Mouse (Mus musculus) brain, embryonic 14.5 days (tissue): ENCODE measurements at regions not wholly inside any gene's neighbourhood (a gene's known extent, or its start where the extent isn't known, plus 50 kb on each side); places are given as distances from the start of the nearest gene placed in this dataset.

ENCODE experiments used
- CTCF ChIP-seq: fragments of 200-500 bp; IDR thresholded peaks from 2 replicates; pipeline ENCODE4 v1.5.1; 2012; ENCODE audit warnings: inconsistent platforms, mild to moderate bottlenecking, moderate library complexity, borderline replicate concordance; ENCODE audit not compliant: insufficient read depth, insufficient read length; ENCODE audit errors: extremely low read depth
- POLR2A ChIP-seq: fragments of 200-500 bp; IDR thresholded peaks from 2 replicates; pipeline ENCODE4 v1.6.1; 2012; ENCODE audit warnings: mild to moderate bottlenecking, inconsistent platforms, borderline replicate concordance; ENCODE audit not compliant: poor library complexity, insufficient read depth, insufficient read length, severe bottlenecking; ENCODE audit errors: extremely low read depth

DNA sequence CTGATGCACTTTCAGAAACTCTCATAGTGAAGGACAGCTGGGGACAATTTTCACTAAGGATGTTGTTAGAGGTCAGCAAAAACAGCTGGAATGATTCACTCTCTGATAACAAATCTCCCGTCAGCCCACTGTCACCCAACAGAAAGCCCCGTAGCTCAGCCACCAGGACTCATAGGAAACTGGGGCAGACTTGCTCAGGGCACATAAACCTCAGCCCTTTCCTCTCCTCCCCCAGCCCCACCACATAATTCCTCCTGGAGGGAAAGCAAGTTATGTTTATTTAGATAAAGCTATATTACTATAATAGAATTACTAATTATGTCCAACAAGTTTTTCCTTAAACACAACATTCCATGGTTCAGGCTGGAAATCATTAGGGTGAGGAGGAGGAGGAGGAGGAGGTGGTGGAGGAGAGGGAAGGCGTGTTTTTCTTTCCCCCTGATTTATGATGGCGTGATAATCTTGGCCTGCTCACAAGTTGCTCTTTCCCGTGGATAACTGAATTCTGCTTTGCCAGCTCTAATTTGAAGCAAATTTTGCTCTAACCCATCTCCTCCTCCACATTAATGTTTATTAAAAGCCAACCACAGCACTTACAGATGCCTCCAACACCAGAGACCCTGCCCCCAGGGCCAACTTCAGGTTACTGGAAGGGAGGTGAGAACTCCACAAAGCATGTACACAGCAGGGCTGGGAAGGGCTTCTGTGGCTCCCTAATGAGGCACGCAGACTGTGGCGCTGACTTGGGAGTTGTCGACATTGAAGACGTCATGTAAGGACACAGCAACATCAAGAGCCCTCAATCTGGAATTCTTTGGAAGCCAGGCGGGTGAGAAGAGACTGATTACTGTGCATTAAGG lies 475.8 kb downstream of the Dhx35 start:
- no peak for TF ChIP-seq CTCF
- no peak for TF ChIP-seq POLR2A
